Mouse (Mus musculus): Measurements from ENCODE around the gene Mrpl12. TPM values are rescaled to one million over a fixed set of nuclear protein-coding genes. Genes with fewer than 3 reads are reported as not detected.

The Mrpl12 gene
- polyA plus RNA-seq, 1 experiment from 2014 or later = 204 TPM

- no peaks in the 10 kb centered on the region for H3K9me3 ChIP-seq (ENCODE audit: control insufficient read depth)
- H3K9ac ChIP-seq (ENCODE audit: low read depth, low read length) = no peak overlapping the region
- H3K4me1 ChIP-seq (replicated peaks; ENCODE audit: control insufficient read depth, insufficient read depth, low read length) = 0 out of 2 replicates have a peak, but pooled peaks cover 2% of the 10 kb centered on the region
- H3K27me3 ChIP-seq (replicated peaks; ENCODE audit: control insufficient read depth, insufficient read depth, low read length) = no peaks in the 10 kb centered on the region
- no peak overlapping the region for H3K4me3 ChIP-seq (ENCODE audit: low read depth, low read length)
- peak; percentile 73 for ATAC-seq
- H3K27ac ChIP-seq (ENCODE audit: low read depth, low read length) = no peak overlapping the region
- TF ChIP-seq CTCF (IDR thresholded peaks at IDR 0.05; ENCODE audit: low read depth) = no peak
- H3K4me2 ChIP-seq (replicated peaks; ENCODE audit: low read depth) = 0 out of 2 replicates have a peak overlapping the region, but pooled peaks have one; percentile 32
- H3K36me3 ChIP-seq (ENCODE audit: control insufficient read depth, insufficient read depth) = peaks cover 36% of the 10 kb centered on the region; the same call in 1 of the 2 replicates
- 4% methylated on average over 3 of the region's 3 CpGs for WGBS
Measured at GRCm38 (mm10) chr11:120500357-120500756, 15.9 kb downstream of the Mrpl12 start.

- Histone ChIP-seq H3K36me3 (ENCODE audit: control insufficient read depth, insufficient read depth) (peaks cover 30% of the 10 kb centered on the region; the same call in 1 of the 2 replicates), H3K4me2 (replicated peaks; ENCODE audit: low read depth) (no peak overlapping the region), H3K4me1 (replicated peaks; ENCODE audit: control insufficient read depth, insufficient read depth, low read length) (0 out of 2 replicates have a peak, but pooled peaks cover 2% of the 10 kb centered on the region), H3K4me3 (ENCODE audit: low read depth, low read length) (no peak overlapping the region), H3K9me3 (ENCODE audit: control insufficient read depth) (no peaks in the 10 kb centered on the region), H3K27ac (ENCODE audit: low read depth, low read length) (no peak overlapping the region), H3K9ac (ENCODE audit: low read depth, low read length) (no peak overlapping the region), H3K27me3 (replicated peaks; ENCODE audit: control insufficient read depth, insufficient read depth, low read length) (no peaks in the 10 kb centered on the region)
- TF ChIP-seq CTCF (IDR thresholded peaks at IDR 0.05; ENCODE audit: low read depth) = no peak
- ATAC-seq = no peak
- 64% methylated on average over 6 of the region's 6 CpGs for WGBS
Measured at GRCm38 (mm10) chr11:120501018-120501417, 16.6 kb downstream of the Mrpl12 start.

GRCm38 (mm10) chr11:120501701-120502100 is 17.3 kb downstream of the Mrpl12 start:
- no peak for TF ChIP-seq CTCF (IDR thresholded peaks at IDR 0.05; ENCODE audit: low read depth)
- Histone ChIP-seq H3K27me3 (replicated peaks; ENCODE audit: control insufficient read depth, insufficient read depth, low read length) (no peaks in the 10 kb centered on the region), H3K36me3 (ENCODE audit: control insufficient read depth, insufficient read depth) (peaks cover 23% of the 10 kb centered on the region; the same call in 1 of the 2 replicates), H3K4me3 (ENCODE audit: low read depth, low read length) (no peak overlapping the region), H3K4me1 (replicated peaks; ENCODE audit: control insufficient read depth, insufficient read depth, low read length) (0 out of 2 replicates have a peak, but pooled peaks cover 2% of the 10 kb centered on the region), H3K9me3 (ENCODE audit: control insufficient read depth) (no peaks in the 10 kb centered on the region), H3K4me2 (replicated peaks; ENCODE audit: low read depth) (no peak overlapping the region), H3K27ac (ENCODE audit: low read depth, low read length) (no peak overlapping the region), H3K9ac (ENCODE audit: low read depth, low read length) (no peak overlapping the region)
- no peak for ATAC-seq
- 81% methylated on average over 4 of the region's 4 CpGs for WGBS

- Histone ChIP-seq H3K36me3 (ENCODE audit: control insufficient read depth, insufficient read depth) (no peaks in the 10 kb centered on the region), H3K4me2 (replicated peaks; ENCODE audit: low read depth) (no peak overlapping the region), H3K9ac (ENCODE audit: low read depth, low read length) (no peak overlapping the region), H3K4me3 (ENCODE audit: low read depth, low read length) (no peak overlapping the region), H3K27ac (ENCODE audit: low read depth, low read length) (no peak overlapping the region), H3K27me3 (replicated peaks; ENCODE audit: control insufficient read depth, insufficient read depth, low read length) (no peaks in the 10 kb centered on the region), H3K9me3 (ENCODE audit: control insufficient read depth) (no peaks in the 10 kb centered on the region), H3K4me1 (replicated peaks; ENCODE audit: control insufficient read depth, insufficient read depth, low read length) (peaks cover 4% of the 10 kb centered on the region; the same call in 1 of the 2 replicates)
- TF ChIP-seq CTCF (IDR thresholded peaks at IDR 0.05; ENCODE audit: low read depth) = no peak
- WGBS = 82% methylated on average over 3 of the region's 3 CpGs
- ATAC-seq = no peak
Measured at GRCm38 (mm10) chr11:120505661-120506060, 21.2 kb downstream of the Mrpl12 start.

- peak; percentile 70 for TF ChIP-seq CTCF (IDR thresholded peaks at IDR 0.05; ENCODE audit: low read depth)
- 29% methylated on average over 4 of the region's 4 CpGs for WGBS
- Histone ChIP-seq H3K9me3 (ENCODE audit: control insufficient read depth) (no peaks in the 10 kb centered on the region), H3K27ac (ENCODE audit: low read depth, low read length) (0 out of 2 replicates have a peak overlapping the region, but pooled peaks have one; percentile 35), H3K4me1 (replicated peaks; ENCODE audit: control insufficient read depth, insufficient read depth, low read length) (peaks cover 4% of the 10 kb centered on the region; the same call in 1 of the 2 replicates), H3K4me2 (replicated peaks; ENCODE audit: low read depth) (0 out of 2 replicates have a peak overlapping the region, but pooled peaks have one; percentile 35), H3K9ac (ENCODE audit: low read depth, low read length) (no peak overlapping the region; the same call in 1 of the 2 replicates), H3K27me3 (replicated peaks; ENCODE audit: control insufficient read depth, insufficient read depth, low read length) (no peaks in the 10 kb centered on the region), H3K36me3 (ENCODE audit: control insufficient read depth, insufficient read depth) (no peaks in the 10 kb centered on the region), H3K4me3 (ENCODE audit: low read depth, low read length) (no peak overlapping the region)
- peak; percentile 16; the same call in 1 of the 2 replicates for ATAC-seq
Measured at GRCm38 (mm10) chr11:120506899-120507298, 22.5 kb downstream of the Mrpl12 start.

- Histone ChIP-seq H3K9ac (ENCODE audit: low read depth, low read length) (no peak overlapping the region), H3K4me1 (replicated peaks; ENCODE audit: control insufficient read depth, insufficient read depth, low read length) (peaks cover 4% of the 10 kb centered on the region; the same call in 1 of the 2 replicates), H3K27ac (ENCODE audit: low read depth, low read length) (peak overlapping the region; percentile 54), H3K4me2 (replicated peaks; ENCODE audit: low read depth) (peak overlapping the region; percentile 35; the same call in 1 of the 2 replicates), H3K36me3 (ENCODE audit: control insufficient read depth, insufficient read depth) (no peaks in the 10 kb centered on the region), H3K27me3 (replicated peaks; ENCODE audit: control insufficient read depth, insufficient read depth, low read length) (no peaks in the 10 kb centered on the region), H3K9me3 (ENCODE audit: control insufficient read depth) (no peaks in the 10 kb centered on the region), H3K4me3 (ENCODE audit: low read depth, low read length) (no peak overlapping the region)
- peak; percentile 73 for ATAC-seq
- TF ChIP-seq CTCF (IDR thresholded peaks at IDR 0.05; ENCODE audit: low read depth) = no peak
- WGBS = 41% methylated on average over 13 of the region's 13 CpGs
Measured at GRCm38 (mm10) chr11:120507611-120508289, 23.3 kb downstream of the Mrpl12 start.

Measured in intestine, postnatal 0 days (tissue).